Mouse (Mus musculus) embryonic facial prominence, embryonic 12.5 days (tissue): Measurements from ENCODE around the gene Nkx2-2. TPM values are rescaled to one million over a fixed set of nuclear protein-coding genes. Genes with fewer than 3 reads are reported as not detected.

Experiments used
- ATAC-seq: fragments of 200-750 bp; cut with Nextera tagmentation; 2 replicates; pipeline ENCODE4 v1.8.0; 2017; ENCODE audit not compliant: insufficient number of reproducible peaks, insufficient read depth, low FRiP score, low TSS enrichment
- H3K27ac ChIP-seq: fragments of 300-500 bp; sonication (generic); 2 replicates; pipeline ENCODE4 v1.5.1; 2016; ENCODE audit warnings: mild to moderate bottlenecking
- H3K27me3 ChIP-seq: fragments of 300-500 bp; sonication (generic); 2 replicates; pipeline ENCODE4 v1.6.1; 2016; ENCODE audit warnings: mild to moderate bottlenecking, moderate library complexity
- H3K36me3 ChIP-seq: fragments of 300-500 bp; sonication (generic); 2 replicates; pipeline ENCODE4 v1.6.1; 2016; ENCODE audit warnings: mild to moderate bottlenecking
- H3K4me1 ChIP-seq: fragments of 300-500 bp; sonication (generic); 2 replicates; pipeline ENCODE4 v1.6.1; 2016
- H3K4me2 ChIP-seq: fragments of 300-500 bp; sonication (generic); replicated peaks from 2 replicates; pipeline ENCODE4 v1.6.1; 2016; ENCODE audit warnings: mild to moderate bottlenecking, moderate library complexity
- H3K4me3 ChIP-seq: fragments of 300-500 bp; sonication (generic); 2 replicates; pipeline ENCODE4 v1.5.1; 2016; ENCODE audit warnings: mild to moderate bottlenecking
- H3K9ac ChIP-seq: fragments of 300-500 bp; sonication (generic); 2 replicates; pipeline ENCODE4 v1.6.1; 2016; ENCODE audit warnings: mild to moderate bottlenecking, moderate library complexity
- H3K9me3 ChIP-seq: fragments of 300-500 bp; sonication (generic); 2 replicates; pipeline ENCODE4 v1.6.1; 2016; ENCODE audit warnings: mild to moderate bottlenecking, moderate library complexity
- WGBS: fragments of 180-500 bp; shearing (Covaris S2); methylation state at CpG from one replicate; pipeline ENCODE4 v1.1.7; 2016; 5-methylcytosine and 5-hydroxymethylcytosine counted together
- polyA plus RNA-seq: library from polyadenylated mRNA; unstranded; fragments of >200 nt; fragmentation: Nextera tagmentation; extraction: Ambion mirVana; gene quantifications from 2 replicates; pipeline ENCODE4 v1.2.1, GENCODE M21; 2016

Gene Nkx2-2
- polyA plus RNA-seq, 1 experiment from 2014 or later, result 0.33 TPM

- Histone ChIP-seq H3K4me3 (no peak overlapping the region), H3K4me2 (no peak overlapping the region), H3K27ac (no peak overlapping the region), H3K9ac (no peak overlapping the region), H3K27me3 (peaks cover 93% of the 10 kb centered on the region), H3K9me3 (no peaks in the 10 kb centered on the region), H3K36me3 (no peaks in the 10 kb centered on the region), H3K4me1 (peaks cover 9% of the 10 kb centered on the region)
- under 1% methylated on average over 28 of the region's 28 CpGs for WGBS
- ATAC-seq, result no peak
Measured at GRCm38 (mm10) chr2:147188074-147188700, 5.9 kb downstream of the Nkx2-2 start.

- Histone ChIP-seq H3K9ac (no peak overlapping the region), H3K9me3 (no peaks in the 10 kb centered on the region), H3K27me3 (peaks cover 91% of the 10 kb centered on the region), H3K4me2 (no peak overlapping the region), H3K4me1 (peaks cover 9% of the 10 kb centered on the region), H3K36me3 (no peaks in the 10 kb centered on the region), H3K27ac (no peak overlapping the region), H3K4me3 (no peak overlapping the region)
- under 1% methylated on average over 29 of the region's 33 CpGs for WGBS
- ATAC-seq, result no peak
Measured at GRCm38 (mm10) chr2:147187061-147187870, 6.8 kb downstream of the Nkx2-2 start.

GRCm38 (mm10) chr2:147186261-147186681, 7.8 kb downstream of the Nkx2-2 start:
- Histone ChIP-seq H3K9ac (no peak overlapping the region), H3K4me2 (no peak overlapping the region), H3K9me3 (no peaks in the 10 kb centered on the region), H3K27ac (no peak overlapping the region), H3K27me3 (peaks cover 91% of the 10 kb centered on the region), H3K4me1 (peaks cover 9% of the 10 kb centered on the region), H3K36me3 (no peaks in the 10 kb centered on the region), H3K4me3 (no peak overlapping the region)
- under 1% methylated on average over 25 of the region's 25 CpGs for WGBS
- no peak for ATAC-seq

- Histone ChIP-seq H3K9me3 (no peaks in the 10 kb centered on the region), H3K4me3 (0 out of 2 replicates have a peak overlapping the region, but pooled peaks have one; percentile 2), H3K27me3 (peaks cover 91% of the 10 kb centered on the region), H3K27ac (no peak overlapping the region), H3K4me2 (no peak overlapping the region), H3K36me3 (no peaks in the 10 kb centered on the region), H3K4me1 (peaks cover 9% of the 10 kb centered on the region), H3K9ac (no peak overlapping the region)
- under 1% methylated on average over 23 of the region's 23 CpGs for WGBS
- no peak for ATAC-seq
Measured at GRCm38 (mm10) chr2:147185561-147185960, 8.5 kb downstream of the Nkx2-2 start.

GRCm38 (mm10) chr2:147184071-147184990, 9.7 kb downstream of the Nkx2-2 start:
- Histone ChIP-seq H3K9me3 (no peaks in the 10 kb centered on the region), H3K4me1 (peaks cover 9% of the 10 kb centered on the region), H3K36me3 (no peaks in the 10 kb centered on the region), H3K9ac (no peak overlapping the region), H3K27me3 (peaks cover 91% of the 10 kb centered on the region), H3K4me3 (peak overlapping the region; percentile 14; the same call in 1 of the 2 replicates), H3K4me2 (peak overlapping the region; percentile 31), H3K27ac (no peak overlapping the region)
- ATAC-seq, result no peak
- under 1% methylated on average over 61 of the region's 65 CpGs for WGBS

GRCm38 (mm10) chr2:147183521-147183920, 10.5 kb downstream of the Nkx2-2 start:
- H3K27ac ChIP-seq, result no peak overlapping the region
- WGBS, result under 1% methylated on average over 12 of the region's 12 CpGs
- H3K9ac ChIP-seq, result no peak overlapping the region
- H3K36me3 ChIP-seq, result no peaks in the 10 kb centered on the region
- ATAC-seq, result no peak
- H3K4me2 ChIP-seq, result peak overlapping the region; percentile 31; the same call in 1 of the 2 replicates
- no peak overlapping the region for H3K4me3 ChIP-seq
- no peaks in the 10 kb centered on the region for H3K9me3 ChIP-seq
- H3K4me1 ChIP-seq, result peaks cover 9% of the 10 kb centered on the region
- H3K27me3 ChIP-seq, result peaks cover 91% of the 10 kb centered on the region

GRCm38 (mm10) chr2:147182709-147183260, 11.3 kb downstream of the Nkx2-2 start:
- Histone ChIP-seq H3K36me3 (no peaks in the 10 kb centered on the region), H3K27ac (no peak overlapping the region), H3K4me3 (no peak overlapping the region), H3K9ac (no peak overlapping the region), H3K4me1 (peaks cover 9% of the 10 kb centered on the region), H3K9me3 (no peaks in the 10 kb centered on the region), H3K4me2 (no peak overlapping the region), H3K27me3 (peaks cover 89% of the 10 kb centered on the region)
- ATAC-seq, result no peak
- WGBS, result 2% methylated on average over 25 of the region's 25 CpGs

- Histone ChIP-seq H3K4me2 (no peak overlapping the region), H3K27me3 (peaks cover 84% of the 10 kb centered on the region), H3K36me3 (no peaks in the 10 kb centered on the region), H3K4me1 (peaks cover 6% of the 10 kb centered on the region), H3K27ac (no peak overlapping the region), H3K4me3 (no peak overlapping the region), H3K9ac (no peak overlapping the region), H3K9me3 (no peaks in the 10 kb centered on the region)
- no peak for ATAC-seq
- WGBS, result 9% methylated on average over 18 of the region's 18 CpGs
Measured at GRCm38 (mm10) chr2:147181926-147182708, 11.9 kb downstream of the Nkx2-2 start.

GRCm38 (mm10) chr2:147181304-147181665, 12.8 kb downstream of the Nkx2-2 start:
- Histone ChIP-seq H3K27me3 (peaks cover 82% of the 10 kb centered on the region), H3K4me3 (no peak overlapping the region), H3K36me3 (no peaks in the 10 kb centered on the region), H3K27ac (no peak overlapping the region), H3K4me1 (peaks cover 6% of the 10 kb centered on the region), H3K9me3 (no peaks in the 10 kb centered on the region), H3K9ac (no peak overlapping the region), H3K4me2 (no peak overlapping the region)
- ATAC-seq, result no peak
- WGBS, result 4% methylated on average over 5 of the region's 5 CpGs

GRCm38 (mm10) chr2:147180649-147181303, 13.3 kb downstream of the Nkx2-2 start:
- WGBS, result 2% methylated on average over 32 of the region's 32 CpGs
- ATAC-seq, result no peak

More at GRCm38 (mm10) chr2:147180649-147181303, 13.3 kb downstream of the Nkx2-2 start:
- Histone ChIP-seq H3K4me2 (no peak overlapping the region), H3K4me3 (no peak overlapping the region), H3K27me3 (peaks cover 79% of the 10 kb centered on the region), H3K27ac (no peak overlapping the region), H3K4me1 (peaks cover 6% of the 10 kb centered on the region), H3K9me3 (no peaks in the 10 kb centered on the region), H3K9ac (no peak overlapping the region), H3K36me3 (no peaks in the 10 kb centered on the region)
